Mouse (Mus musculus): Measurements from ENCODE around the gene Mettl17. TPM values are rescaled to one million over a fixed set of nuclear protein-coding genes. Genes with fewer than 3 reads are reported as not detected.
A peak's percentile ranks its signal among the peaks of the same experiment; 100 is the strongest.
"Not testable (repeated sequence)": the region's sequence is repeated elsewhere in the genome, so short reads cannot be mapped to it uniquely, and the experiment has no call there.

Gene Mettl17
- 49.6 and 49.8 TPM in 2 replicates for polyA plus RNA-seq (2014; fragmentation: Nextera tagmentation; extraction: Ambion mirVana)

GRCm38 (mm10) chr14:51884598-51885331 is at the start of gene Mettl17:
TSS of gene Mettl17 (plus strand) at chr14:51884842.
- H3K4me3 ChIP-seq (ENCODE audit: control insufficient read depth in 1 of 2, insufficient read depth in 1 of 2, low read depth in 1 of 2, low read length in 2 of 2): peak within 1 kb of the TSS; percentile 80 to 81
- WGBS: under 1% methylated on average over 43 of the region's 43 CpGs
- ATAC-seq (ENCODE audit: insufficient number of reproducible peaks, insufficient read depth, low FRiP score, low read depth): peak; percentile 95
- H3K27me3 ChIP-seq (ENCODE audit: control insufficient read depth, insufficient read depth, low read length): no peaks in the 10 kb centered on the region
- peaks cover 2 to 10% of the 10 kb centered on the region in 2 experiments; a peak in 2 of 4 replicates for H3K4me1 ChIP-seq (ENCODE audit: control insufficient read depth in 2 of 2, insufficient read depth in 2 of 2, low read length in 2 of 2)
- H3K27ac ChIP-seq (replicated peaks in 1 of 2; ENCODE audit: control insufficient read depth in 1 of 2, insufficient read depth in 1 of 2, low read depth in 2 of 2, low read length in 2 of 2): peak within 1 kb of the TSS; percentile 48 to 63
- H3K4me2 ChIP-seq (ENCODE audit: low read length): peak within 1 kb of the TSS; percentile 78
- no peaks in the 10 kb centered on the region for H3K9me3 ChIP-seq (ENCODE audit: control insufficient read depth, low read length)
- peak within 1 kb of the TSS; percentile 85 for H3K9ac ChIP-seq (ENCODE audit: low read length)
- H3K36me3 ChIP-seq (ENCODE audit: control insufficient read depth, insufficient read depth, low read length): peaks cover 35% of the 10 kb centered on the region

GRCm38 (mm10) chr14:51838480-51838879 is 46.2 kb upstream of the Mettl17 start:
- H3K4me1 ChIP-seq (ENCODE audit: control insufficient read depth in 2 of 2, insufficient read depth in 2 of 2, low read length in 2 of 2); H3K4me3 ChIP-seq (ENCODE audit: control insufficient read depth in 1 of 2, insufficient read depth in 1 of 2, low read depth in 1 of 2, low read length in 2 of 2); ATAC-seq (ENCODE audit: insufficient number of reproducible peaks, insufficient read depth, low FRiP score, low read depth); H3K27ac ChIP-seq (replicated peaks in 1 of 2; ENCODE audit: control insufficient read depth in 1 of 2, insufficient read depth in 1 of 2, low read depth in 2 of 2, low read length in 2 of 2); H3K27me3 ChIP-seq (ENCODE audit: control insufficient read depth, insufficient read depth, low read length); H3K9ac ChIP-seq (ENCODE audit: low read length); H3K36me3 ChIP-seq (ENCODE audit: control insufficient read depth, insufficient read depth, low read length); H3K9me3 ChIP-seq (ENCODE audit: control insufficient read depth, low read length); H3K4me2 ChIP-seq (ENCODE audit: low read length): not testable (repeated sequence)
- WGBS: 18% methylated on average over 2 of the region's 2 CpGs

GRCm38 (mm10) chr14:51842250-51842649 is 42.4 kb upstream of the Mettl17 start:
- H3K27me3 ChIP-seq (ENCODE audit: control insufficient read depth, insufficient read depth, low read length): no peaks in the 10 kb centered on the region
- H3K4me2 ChIP-seq (ENCODE audit: low read length): no peak overlapping the region
- WGBS: 56% methylated on average over 1 of the region's 1 CpGs
- no peaks in the 10 kb centered on the region for H3K4me1 ChIP-seq (ENCODE audit: control insufficient read depth in 2 of 2, insufficient read depth in 2 of 2, low read length in 2 of 2)
- ATAC-seq (ENCODE audit: insufficient number of reproducible peaks, insufficient read depth, low FRiP score, low read depth): no peak
- no peak overlapping the region for H3K4me3 ChIP-seq (ENCODE audit: control insufficient read depth in 1 of 2, insufficient read depth in 1 of 2, low read depth in 1 of 2, low read length in 2 of 2)
- H3K9ac ChIP-seq (ENCODE audit: low read length): no peak overlapping the region
- H3K9me3 ChIP-seq (ENCODE audit: control insufficient read depth, low read length): no peaks in the 10 kb centered on the region
- no peak overlapping the region for H3K27ac ChIP-seq (replicated peaks in 1 of 2; ENCODE audit: control insufficient read depth in 1 of 2, insufficient read depth in 1 of 2, low read depth in 2 of 2, low read length in 2 of 2)
- no peaks in the 10 kb centered on the region for H3K36me3 ChIP-seq (ENCODE audit: control insufficient read depth, insufficient read depth, low read length)

- Histone ChIP-seq H3K9ac (ENCODE audit: low read length) (no peak overlapping the region), H3K4me3 (ENCODE audit: control insufficient read depth in 1 of 2, insufficient read depth in 1 of 2, low read depth in 1 of 2, low read length in 2 of 2) (no peak overlapping the region), H3K4me2 (ENCODE audit: low read length) (no peak overlapping the region), H3K27ac (replicated peaks in 1 of 2; ENCODE audit: control insufficient read depth in 1 of 2, insufficient read depth in 1 of 2, low read depth in 2 of 2, low read length in 2 of 2) (no peak overlapping the region), H3K9me3 (ENCODE audit: control insufficient read depth, low read length) (no peaks in the 10 kb centered on the region), H3K4me1 (ENCODE audit: control insufficient read depth in 2 of 2, insufficient read depth in 2 of 2, low read length in 2 of 2) (no peaks in the 10 kb centered on the region), H3K27me3 (ENCODE audit: control insufficient read depth, insufficient read depth, low read length) (no peaks in the 10 kb centered on the region), H3K36me3 (ENCODE audit: control insufficient read depth, insufficient read depth, low read length) (no peaks in the 10 kb centered on the region)
- 89% methylated on average over 2 of the region's 2 CpGs for WGBS
- no peak for ATAC-seq (ENCODE audit: insufficient number of reproducible peaks, insufficient read depth, low FRiP score, low read depth)
These were observed 41.9 kb upstream of the Mettl17 start for GRCm38 (mm10) chr14:51842781-51843180.

GRCm38 (mm10) chr14:51843882-51844281 is 40.8 kb upstream of the Mettl17 start:
- Histone ChIP-seq H3K4me1 (ENCODE audit: control insufficient read depth in 2 of 2, insufficient read depth in 2 of 2, low read length in 2 of 2) (no peaks in the 10 kb centered on the region), H3K27ac (replicated peaks in 1 of 2; ENCODE audit: control insufficient read depth in 1 of 2, insufficient read depth in 1 of 2, low read depth in 2 of 2, low read length in 2 of 2) (no peak overlapping the region), H3K4me2 (ENCODE audit: low read length) (no peak overlapping the region)

GRCm38 (mm10) chr14:51846566-51846965 is 38.1 kb upstream of the Mettl17 start:
- 65% methylated on average over 3 of the region's 3 CpGs for WGBS
- Histone ChIP-seq H3K9me3 (ENCODE audit: control insufficient read depth, low read length) (no peaks in the 10 kb centered on the region), H3K36me3 (ENCODE audit: control insufficient read depth, insufficient read depth, low read length) (no peaks in the 10 kb centered on the region), H3K9ac (ENCODE audit: low read length) (no peak overlapping the region), H3K4me1 (ENCODE audit: control insufficient read depth in 2 of 2, insufficient read depth in 2 of 2, low read length in 2 of 2) (no peaks in the 10 kb centered on the region), H3K27ac (replicated peaks in 1 of 2; ENCODE audit: control insufficient read depth in 1 of 2, insufficient read depth in 1 of 2, low read depth in 2 of 2, low read length in 2 of 2) (no peak overlapping the region), H3K27me3 (ENCODE audit: control insufficient read depth, insufficient read depth, low read length) (no peaks in the 10 kb centered on the region), H3K4me2 (ENCODE audit: low read length) (no peak overlapping the region), H3K4me3 (ENCODE audit: control insufficient read depth in 1 of 2, insufficient read depth in 1 of 2, low read depth in 1 of 2, low read length in 2 of 2) (no peak overlapping the region)
- no peak for ATAC-seq (ENCODE audit: insufficient number of reproducible peaks, insufficient read depth, low FRiP score, low read depth)

More at GRCm38 (mm10) chr14:51843882-51844281, 40.8 kb upstream of the Mettl17 start:
- Histone ChIP-seq H3K4me3 (ENCODE audit: control insufficient read depth in 1 of 2, insufficient read depth in 1 of 2, low read depth in 1 of 2, low read length in 2 of 2) (no peak overlapping the region), H3K36me3 (ENCODE audit: control insufficient read depth, insufficient read depth, low read length) (no peaks in the 10 kb centered on the region), H3K27me3 (ENCODE audit: control insufficient read depth, insufficient read depth, low read length) (no peaks in the 10 kb centered on the region), H3K9me3 (ENCODE audit: control insufficient read depth, low read length) (no peaks in the 10 kb centered on the region), H3K9ac (ENCODE audit: low read length) (no peak overlapping the region)
- no peak for ATAC-seq (ENCODE audit: insufficient number of reproducible peaks, insufficient read depth, low FRiP score, low read depth)

- not testable (repeated sequence) for H3K9me3 ChIP-seq (ENCODE audit: control insufficient read depth, low read length); H3K4me2 ChIP-seq (ENCODE audit: low read length); H3K9ac ChIP-seq (ENCODE audit: low read length); H3K27me3 ChIP-seq (ENCODE audit: control insufficient read depth, insufficient read depth, low read length); H3K4me3 ChIP-seq (ENCODE audit: control insufficient read depth in 1 of 2, insufficient read depth in 1 of 2, low read depth in 1 of 2, low read length in 2 of 2); H3K27ac ChIP-seq (replicated peaks in 1 of 2; ENCODE audit: control insufficient read depth in 1 of 2, insufficient read depth in 1 of 2, low read depth in 2 of 2, low read length in 2 of 2); H3K4me1 ChIP-seq (ENCODE audit: control insufficient read depth in 2 of 2, insufficient read depth in 2 of 2, low read length in 2 of 2); H3K36me3 ChIP-seq (ENCODE audit: control insufficient read depth, insufficient read depth, low read length); ATAC-seq (ENCODE audit: insufficient number of reproducible peaks, insufficient read depth, low FRiP score, low read depth)
- WGBS: 45% methylated on average over 3 of the region's 3 CpGs
These were observed 33.6 kb upstream of the Mettl17 start for GRCm38 (mm10) chr14:51851006-51851405.

- Histone ChIP-seq H3K4me2 (ENCODE audit: low read length) (no peak within 1 kb of the TSS), H3K27ac (replicated peaks in 1 of 2; ENCODE audit: control insufficient read depth in 1 of 2, insufficient read depth in 1 of 2, low read depth in 2 of 2, low read length in 2 of 2) (no peak within 1 kb of the TSS), H3K4me1 (ENCODE audit: control insufficient read depth in 2 of 2, insufficient read depth in 2 of 2, low read length in 2 of 2) (no peaks in the 10 kb centered on the region), H3K36me3 (ENCODE audit: control insufficient read depth, insufficient read depth, low read length) (no peaks in the 10 kb centered on the region), H3K4me3 (ENCODE audit: control insufficient read depth in 1 of 2, insufficient read depth in 1 of 2, low read depth in 1 of 2, low read length in 2 of 2) (no peak within 1 kb of the TSS), H3K9ac (ENCODE audit: low read length) (no peak within 1 kb of the TSS), H3K9me3 (ENCODE audit: control insufficient read depth, low read length) (no peaks in the 10 kb centered on the region), H3K27me3 (ENCODE audit: control insufficient read depth, insufficient read depth, low read length) (no peaks in the 10 kb centered on the region)
- no peak for ATAC-seq (ENCODE audit: insufficient number of reproducible peaks, insufficient read depth, low FRiP score, low read depth)
These were observed 31.2 kb upstream of the Mettl17 start, which contains the start of gene Ear6 for GRCm38 (mm10) chr14:51853399-51853798. TSS of gene Ear6 (plus strand) at chr14:51853699.
